Mouse (Mus musculus) CH12.LX (cell line): ENCODE measurements around the gene Gm11937.

Experiments
- BHLHE40 ChIP-seq: IDR thresholded peaks from 2 replicates; pipeline ENCODE4 v1.6.1; 2011; ENCODE audit warnings: mild to moderate bottlenecking, low read depth, low read length, improper control_type of control experiment
- CTCF ChIP-seq, 2 experiments: IDR thresholded peaks in 1 of 2; conservative IDR thresholded peaks in 1 of 2; 2 replicates each; pipeline ENCODE4 v1.5.1; 2011 to 2012; ENCODE audit warnings: low read depth in 2 of 2, low read length in 2 of 2, improper control_type of control experiment in 1 of 2, inconsistent platforms in 1 of 2, mild to moderate bottlenecking in 1 of 2, moderate library complexity in 1 of 2
- HCFC1 ChIP-seq: IDR thresholded peaks from 2 replicates; pipeline ENCODE4 v1.6.1; 2012; ENCODE audit warnings: low read depth, mild to moderate bottlenecking, inconsistent platforms, low read length, improper control_type of control experiment
- JUND ChIP-seq: conservative IDR thresholded peaks from 2 replicates; pipeline ENCODE4 v1.6.1; 2011; ENCODE audit warnings: low read depth, low read length, improper control_type of control experiment
- MYC ChIP-seq: IDR thresholded peaks from 2 replicates; pipeline ENCODE4 v1.6.1; 2011; ENCODE audit warnings: low read depth, mild to moderate bottlenecking, improper control_type of control experiment, low read length
- NELFE ChIP-seq: IDR thresholded peaks from 2 replicates; pipeline ENCODE4 v1.6.1; 2011; ENCODE audit warnings: low read depth, low read length, improper control_type of control experiment
- POLR2A ChIP-seq: IDR thresholded peaks from 2 replicates; pipeline ENCODE4 v1.6.1; 2011; ENCODE audit warnings: low read depth, mild to moderate bottlenecking, improper control_type of control experiment, low read length
- TCF12 ChIP-seq: IDR thresholded peaks from 2 replicates; pipeline ENCODE4 v1.6.1; 2014; ENCODE audit warnings: low read depth, mild to moderate bottlenecking, inconsistent platforms, low read length, improper control_type of control experiment
- ZC3H11A ChIP-seq: IDR thresholded peaks from 2 replicates; pipeline ENCODE4 v1.6.1; 2012; ENCODE audit warnings: low read depth, mild to moderate bottlenecking, inconsistent platforms, low read length, improper control_type of control experiment

- no peak for TF ChIP-seq NELFE
- TF ChIP-seq BHLHE40: no peak
- TF ChIP-seq JUND: no peak
- no peak for TF ChIP-seq ZC3H11A
- TF ChIP-seq MYC: no peak
- TF ChIP-seq CTCF (conservative IDR thresholded peaks at IDR 0.05 in 1 of 2, IDR thresholded peaks at IDR 0.05 in 1 of 2; ENCODE audit: low read depth in 2 of 2, low read length in 2 of 2): no peak
- TF ChIP-seq TCF12: no peak
- no peak for TF ChIP-seq POLR2A
- TF ChIP-seq HCFC1: no peak
Measured at GRCm38 (mm10) chr11:99609126-99609525, 863 bp downstream of the Gm11937 start.
